Mouse (Mus musculus): Measurements from ENCODE around the gene Gm10670. TPM values are rescaled to one million over a fixed set of nuclear protein-coding genes. Genes with fewer than 3 reads are reported as not detected.
"Not testable (repeated sequence)": the region's sequence is repeated elsewhere in the genome, so short reads cannot be mapped to it uniquely, and the experiment has no call there.

The Gm10670 gene
- polyA plus RNA-seq (2014; fragmentation: Nextera tagmentation; extraction: Ambion mirVana) = not detected in 2 replicates

- ATAC-seq (replicated peaks; ENCODE audit: low FRiP score); H3K27me3 ChIP-seq (ENCODE audit: control insufficient read depth, insufficient read depth, low read length); DNase-seq (ENCODE audit: low spot score); H3K36me3 ChIP-seq (ENCODE audit: control insufficient read depth, insufficient read depth, low read length); H3K4me2 ChIP-seq (ENCODE audit: low read depth, low read length, severe bottlenecking); H3K4me1 ChIP-seq (replicated peaks; ENCODE audit: control insufficient read depth, insufficient read depth, low read length); H3K4me3 ChIP-seq (ENCODE audit: low read depth, low read length); H3K27ac ChIP-seq (ENCODE audit: low read depth, low read length); H3K9me3 ChIP-seq (ENCODE audit: control insufficient read depth, low read length); H3K9ac ChIP-seq (ENCODE audit: low read length): not testable (repeated sequence)
- WGBS = no CpG with 5 or more reads among the region's 5 CpGs
These were observed at the start of gene Gm10670 for GRCm38 (mm10) chr7:20474825-20475224. TSS of gene Gm10670 (minus strand) at chr7:20474925.

DNA sequence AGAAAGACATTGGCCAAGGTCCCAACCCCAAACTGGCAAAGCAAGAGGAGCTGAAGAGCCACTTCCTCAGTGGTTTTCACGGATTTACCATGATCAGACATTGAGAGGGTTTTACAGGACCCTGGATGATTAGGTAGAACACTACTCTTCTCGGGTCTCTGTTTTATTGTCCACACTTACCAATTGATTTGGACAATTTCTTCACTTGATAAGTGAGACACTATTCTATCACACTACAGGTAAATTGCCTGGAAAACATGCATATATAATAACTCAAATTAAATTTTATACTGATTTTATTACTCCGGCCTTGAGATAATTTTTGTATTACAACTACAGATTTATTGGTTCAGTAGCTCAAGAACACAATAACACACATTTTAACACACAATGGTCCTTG lies 35.7 kb upstream of the Gm10670 start, which contains the start of gene Vmn1r103:
TSS of gene Vmn1r103 (minus strand) at position 101 of the 400 bp plus-strand sequence.
- not testable (repeated sequence) for H3K27ac ChIP-seq (ENCODE audit: low read depth, low read length); H3K9me3 ChIP-seq (ENCODE audit: control insufficient read depth, low read length); DNase-seq (ENCODE audit: low spot score); H3K4me1 ChIP-seq (replicated peaks; ENCODE audit: control insufficient read depth, insufficient read depth, low read length); H3K9ac ChIP-seq (ENCODE audit: low read length); ATAC-seq (replicated peaks; ENCODE audit: low FRiP score); H3K27me3 ChIP-seq (ENCODE audit: control insufficient read depth, insufficient read depth, low read length); H3K36me3 ChIP-seq (ENCODE audit: control insufficient read depth, insufficient read depth, low read length); H3K4me2 ChIP-seq (ENCODE audit: low read depth, low read length, severe bottlenecking); H3K4me3 ChIP-seq (ENCODE audit: low read depth, low read length)
- no CpG with 5 or more reads among the region's 3 CpGs for WGBS

DNA sequence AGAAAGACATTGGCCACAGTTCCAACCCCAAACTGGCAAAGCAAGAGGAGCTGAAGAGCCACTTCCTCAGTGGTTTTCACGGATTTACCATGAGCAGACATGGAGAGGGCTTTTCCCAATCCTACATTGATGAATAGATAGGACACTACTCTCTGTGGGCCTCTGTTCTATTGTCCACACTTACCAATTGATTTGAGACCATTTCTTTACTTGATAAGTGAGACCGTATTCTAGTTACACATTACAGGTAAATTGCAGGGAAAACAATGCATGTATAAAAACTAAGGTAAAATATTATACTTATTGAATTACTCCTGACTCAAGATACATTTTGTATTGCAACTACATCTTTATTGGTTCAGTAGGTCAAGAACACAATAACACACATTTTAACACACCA lies 32.2 kb downstream of the Gm10670 start, which contains the start of gene Vmn1r101:
TSS of gene Vmn1r101 (minus strand) at position 101 of the 400 bp plus-strand sequence.
- not testable (repeated sequence) for H3K9ac ChIP-seq (ENCODE audit: low read length); H3K36me3 ChIP-seq (ENCODE audit: control insufficient read depth, insufficient read depth, low read length); H3K4me2 ChIP-seq (ENCODE audit: low read depth, low read length, severe bottlenecking); H3K27ac ChIP-seq (ENCODE audit: low read depth, low read length); H3K4me1 ChIP-seq (replicated peaks; ENCODE audit: control insufficient read depth, insufficient read depth, low read length); DNase-seq (ENCODE audit: low spot score); H3K4me3 ChIP-seq (ENCODE audit: low read depth, low read length); H3K27me3 ChIP-seq (ENCODE audit: control insufficient read depth, insufficient read depth, low read length); H3K9me3 ChIP-seq (ENCODE audit: control insufficient read depth, low read length); ATAC-seq (replicated peaks; ENCODE audit: low FRiP score)
- WGBS = no CpG with 5 or more reads among the region's 2 CpGs

Other genes with a start within 250 kb of the Gm10670 start
- not detected in 2 replicates for gene Gm4498, start 241.1 kb downstream of the Gm10670 start, polyA plus RNA-seq (2014; fragmentation: Nextera tagmentation; extraction: Ambion mirVana)
- not detected in 2 replicates for gene Gm5890, start 212.1 kb downstream of the Gm10670 start, polyA plus RNA-seq (2014; fragmentation: Nextera tagmentation; extraction: Ambion mirVana)
- gene Gm4133, start 140.9 kb downstream of the Gm10670 start, polyA plus RNA-seq (2014; fragmentation: Nextera tagmentation; extraction: Ambion mirVana) = not detected in 2 replicates
- gene Gm5728, start 99.5 kb downstream of the Gm10670 start, polyA plus RNA-seq (2014; fragmentation: Nextera tagmentation; extraction: Ambion mirVana) = not detected in 2 replicates
- gene Vmn1r100, start 57.0 kb downstream of the Gm10670 start, polyA plus RNA-seq (2014; fragmentation: Nextera tagmentation; extraction: Ambion mirVana) = not detected in 2 replicates
- gene Vmn1r101, start 32.3 kb downstream of the Gm10670 start, polyA plus RNA-seq (2014; fragmentation: Nextera tagmentation; extraction: Ambion mirVana) = not detected in 2 replicates
- gene Vmn1r103, start 35.6 kb upstream of the Gm10670 start, polyA plus RNA-seq (2014; fragmentation: Nextera tagmentation; extraction: Ambion mirVana) = not detected in 2 replicates
- gene Vmn1r104, start 58.9 kb upstream of the Gm10670 start, polyA plus RNA-seq (2014; fragmentation: Nextera tagmentation; extraction: Ambion mirVana) = not detected in 2 replicates
- not detected in 2 replicates for gene Gm5726, start 70.8 kb upstream of the Gm10670 start, polyA plus RNA-seq (2014; fragmentation: Nextera tagmentation; extraction: Ambion mirVana)
- not detected in 2 replicates for gene Gm4141, start 101.3 kb upstream of the Gm10670 start, polyA plus RNA-seq (2014; fragmentation: Nextera tagmentation; extraction: Ambion mirVana)
- gene Gm4513, start 124.1 kb upstream of the Gm10670 start, polyA plus RNA-seq (2014; fragmentation: Nextera tagmentation; extraction: Ambion mirVana) = not detected in 2 replicates
- not detected in 2 replicates for gene Vmn1r107, start 194.0 kb upstream of the Gm10670 start, polyA plus RNA-seq (2014; fragmentation: Nextera tagmentation; extraction: Ambion mirVana)
- gene Vmn1r111, start 228.3 kb upstream of the Gm10670 start, polyA plus RNA-seq (2014; fragmentation: Nextera tagmentation; extraction: Ambion mirVana) = not detected in 2 replicates